Mouse (Mus musculus) layer of hippocampus, adult 9-10 months (tissue): ENCODE measurements around the gene Sltm.
"Not testable (repeated sequence)": the region's sequence is repeated elsewhere in the genome, so short reads cannot be mapped to it uniquely, and the experiment has no call there.

ENCODE experiments used
- DNase-seq: peaks from one replicate; pipeline ENCODE4 v3.0.0; 2022; ENCODE audit warnings: low spot score

The Sltm gene

DNA sequence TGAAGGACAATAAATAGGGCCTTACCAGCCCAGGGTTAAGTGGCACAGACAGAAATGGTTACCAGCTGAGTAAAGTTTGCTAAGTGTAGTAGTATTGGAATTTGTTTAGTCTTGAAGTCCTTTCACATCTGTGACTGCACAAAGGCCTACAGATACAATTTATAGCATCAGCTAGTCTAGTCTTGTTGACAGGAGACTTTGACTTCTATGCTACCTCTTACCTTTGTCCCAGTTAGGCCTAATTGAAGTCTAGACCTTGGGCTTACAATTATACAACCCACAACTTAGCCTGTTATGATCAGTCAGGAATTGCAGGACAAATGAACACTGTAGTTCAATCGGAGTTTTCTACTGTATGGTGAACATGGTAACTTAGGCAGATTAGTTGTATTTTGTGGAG is 9.0 kb downstream of the Sltm start:
- no peak for DNase-seq

GRCm38 (mm10) chr9:70552233-70552632 is 9.7 kb downstream of the Sltm start:
- not testable (repeated sequence) for DNase-seq

GRCm38 (mm10) chr9:70555431-70555830 is 12.9 kb downstream of the Sltm start:
- no peak for DNase-seq

DNA sequence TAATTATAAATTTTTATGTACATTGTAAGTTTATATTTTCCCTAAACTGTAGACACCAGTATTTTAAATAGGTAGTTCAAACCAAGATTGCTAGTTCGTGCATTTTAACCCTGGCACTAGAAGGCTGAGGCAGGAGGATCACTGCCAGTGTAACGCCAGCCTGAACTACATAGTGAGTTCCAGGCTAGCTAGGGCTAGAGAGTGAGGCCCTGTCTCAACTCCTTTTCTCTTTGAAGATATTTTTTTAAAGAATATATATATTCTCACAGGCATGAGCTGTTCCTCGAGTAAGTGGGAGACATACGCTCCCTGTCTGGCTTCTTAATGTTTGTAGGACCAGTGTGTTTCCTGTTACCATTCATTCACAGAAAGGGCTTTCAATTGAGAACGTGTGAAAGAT is 14.2 kb downstream of the Sltm start:
- DNase-seq: no peak

DNA sequence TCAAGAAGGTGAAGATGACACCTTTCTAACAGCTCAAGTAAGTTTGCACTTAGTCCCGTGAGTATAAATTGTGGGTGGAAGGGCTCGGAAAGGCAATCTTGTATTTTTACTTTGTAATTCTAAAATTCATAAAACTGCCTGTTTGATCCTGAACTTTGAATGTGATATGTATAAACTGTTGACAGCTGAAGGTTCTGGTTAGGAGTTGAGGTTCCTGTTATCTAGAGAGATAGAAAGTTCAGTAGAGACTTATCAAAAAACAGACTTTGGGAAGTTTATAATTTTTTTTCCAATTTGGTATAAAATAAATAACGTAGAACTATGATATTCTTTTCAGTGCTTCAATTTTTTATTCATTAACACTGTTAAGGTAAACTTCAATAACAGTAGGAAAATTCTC is 20.3 kb downstream of the Sltm start:
- DNase-seq: no peak

DNA sequence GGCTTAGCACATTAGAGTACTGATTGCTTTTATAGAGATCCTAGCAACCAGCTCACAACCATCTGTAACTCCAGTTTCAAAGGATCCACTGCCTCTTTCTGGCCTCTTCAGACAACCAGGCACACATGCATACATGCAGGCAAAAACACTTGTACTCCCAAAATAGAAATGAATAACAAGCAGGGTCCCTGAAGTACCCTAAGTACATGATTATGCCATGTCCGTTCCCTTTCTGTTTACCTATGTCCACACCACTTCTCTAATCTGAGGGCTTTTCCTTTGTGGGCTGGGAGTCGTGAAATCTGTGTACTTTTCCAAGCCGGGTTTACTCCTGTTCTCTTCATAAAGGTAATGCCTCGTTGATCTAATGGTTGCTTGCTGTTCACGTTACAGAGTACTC is 25.1 kb downstream of the Sltm start:
- no peak for DNase-seq

DNA sequence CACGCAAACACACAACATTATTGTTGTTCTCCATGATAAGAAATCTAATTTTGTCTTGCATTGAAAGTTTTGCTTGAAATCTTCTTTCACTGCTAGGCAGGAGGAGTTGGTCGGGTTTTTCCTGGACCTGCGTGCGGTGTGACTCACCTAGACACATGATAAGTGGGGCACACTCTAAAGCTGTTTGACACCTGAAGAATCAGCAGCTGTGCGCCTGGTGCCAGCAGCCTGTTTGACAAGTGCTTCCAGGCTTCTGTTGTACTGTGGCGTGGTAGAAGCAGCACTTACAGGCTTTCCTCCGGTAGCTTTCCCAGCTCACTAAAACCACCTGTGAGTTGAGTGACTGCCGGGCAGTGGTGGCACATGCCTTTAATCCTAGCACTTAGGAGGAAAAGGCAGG is 27.8 kb downstream of the Sltm start:
- no peak for DNase-seq

- no peak for DNase-seq
Observed at GRCm38 (mm10) chr9:70578123-70578522, 35.6 kb downstream of the Sltm start.

DNA sequence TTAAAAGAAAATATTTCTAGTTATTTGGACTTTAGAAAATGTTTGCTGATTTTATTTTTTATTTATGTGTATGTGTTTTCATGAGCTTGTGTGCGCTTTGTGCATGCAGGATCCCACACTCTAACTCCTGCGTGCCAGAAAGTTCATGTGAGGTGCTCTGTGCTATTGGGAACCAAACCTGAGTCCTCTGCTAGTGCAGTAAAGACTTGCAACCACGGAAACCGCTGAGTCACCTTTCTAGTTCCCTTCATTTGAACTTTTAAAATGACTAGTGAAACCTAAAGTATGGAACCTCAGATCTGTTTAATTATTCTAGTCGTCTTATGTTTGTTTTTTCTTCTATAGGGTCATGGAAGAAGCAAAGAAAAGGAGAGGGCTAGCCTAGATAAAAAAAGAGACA is 38.4 kb downstream of the Sltm start:
- DNase-seq: no peak

GRCm38 (mm10) chr9:70584641-70585040 is 42.1 kb downstream of the Sltm start:
- DNase-seq: no peak

DNA sequence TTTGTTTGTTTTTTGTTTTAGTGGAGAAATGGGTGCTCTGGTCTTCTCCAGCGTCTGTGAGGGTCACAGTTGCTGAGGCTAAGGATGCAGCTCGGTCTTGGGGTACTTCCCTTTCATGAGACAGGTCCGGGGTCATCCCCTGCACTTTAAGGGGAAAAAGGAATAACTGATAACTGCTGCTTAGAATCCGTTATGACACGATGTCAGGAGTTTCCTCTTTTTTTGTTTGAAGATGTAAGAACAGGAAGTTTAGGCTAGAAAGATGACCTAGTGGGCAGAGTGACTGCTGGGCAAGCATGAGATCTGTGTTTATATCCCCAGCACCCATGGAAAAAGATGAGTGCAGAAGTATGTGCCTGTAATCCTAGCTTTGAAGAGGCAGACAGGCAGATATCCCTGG is 42.6 kb downstream of the Sltm start:
- DNase-seq: no peak

- no peak for DNase-seq
Observed at GRCm38 (mm10) chr9:70587171-70587570, 44.6 kb downstream of the Sltm start.

- no peak for DNase-seq
Observed at GRCm38 (mm10) chr9:70590775-70591174, 48.2 kb downstream of the Sltm start.

GRCm38 (mm10) chr9:70591486-70591885 is 48.9 kb downstream of the Sltm start:
- DNase-seq: no peak

DNA sequence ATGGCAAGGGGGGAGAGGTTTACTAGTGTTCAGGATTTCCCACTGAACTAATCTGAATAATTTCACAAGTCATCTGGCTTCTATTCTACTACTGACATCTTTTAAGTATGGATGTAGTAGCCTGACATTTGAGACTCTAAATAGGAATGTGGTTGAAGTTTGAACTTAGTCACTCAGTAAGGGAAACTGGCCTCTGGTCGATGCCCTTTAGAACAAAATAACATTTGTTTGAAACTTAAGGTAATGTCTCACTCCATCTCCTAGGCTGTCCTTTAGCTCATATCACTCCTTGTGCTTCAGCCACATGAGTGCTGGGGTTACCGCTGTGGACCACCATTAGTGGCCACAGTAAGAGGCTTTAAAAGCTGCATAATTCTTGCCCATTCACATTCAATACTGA is 55.7 kb downstream of the Sltm start:
- DNase-seq: no peak

DNA sequence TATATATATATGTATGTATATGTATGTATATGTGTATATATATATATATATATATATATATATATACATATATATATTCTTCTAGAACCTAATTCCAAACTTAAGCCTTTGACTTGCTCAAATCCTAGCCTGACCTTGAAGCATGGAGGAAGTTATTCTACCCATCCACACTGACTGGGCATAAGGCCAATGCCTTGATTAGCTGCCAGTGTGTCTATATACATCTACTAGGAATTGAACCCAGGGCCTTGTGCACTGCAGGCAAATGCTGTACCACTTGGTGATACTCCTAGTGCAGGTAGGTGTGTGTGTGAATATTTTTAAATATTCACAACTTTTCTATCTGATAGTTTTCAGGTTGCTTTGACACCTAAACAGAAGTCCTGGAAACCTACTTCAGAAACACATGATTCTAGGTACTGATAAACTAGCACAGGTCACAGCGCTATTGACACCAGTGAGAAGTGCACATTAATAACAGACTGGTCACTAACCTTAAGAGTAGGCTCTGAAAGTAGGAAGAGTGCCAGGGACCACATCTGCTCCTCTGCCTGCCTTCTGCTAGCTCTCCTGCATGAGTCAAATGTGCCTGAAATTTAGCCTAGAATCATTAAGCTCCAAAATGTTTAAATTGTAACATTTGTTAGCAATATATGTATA is 59.8 kb downstream of the Sltm start:
- no peak for DNase-seq

GRCm38 (mm10) chr9:70611026-70611673 is 68.6 kb downstream of the Sltm start:
- DNase-seq: no peak

DNA sequence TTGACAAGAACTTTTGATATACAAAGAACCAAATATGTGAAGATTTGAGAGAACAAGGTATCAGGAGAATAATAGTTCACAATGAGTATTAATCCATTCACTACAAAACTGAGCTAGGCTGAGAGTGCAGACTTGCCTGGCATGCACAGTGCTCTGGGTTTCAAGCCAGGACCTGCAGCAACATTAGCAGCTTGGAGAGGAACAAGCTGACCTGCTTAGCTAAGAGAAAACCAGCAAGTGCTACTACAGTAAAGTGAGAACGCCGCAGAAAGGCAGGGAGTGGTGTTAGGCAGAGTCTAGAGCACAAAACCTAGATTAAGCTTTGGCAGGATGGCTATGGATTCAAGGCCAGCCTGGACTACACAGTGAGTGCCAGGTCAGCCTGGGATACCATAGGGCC is 87.2 kb downstream of the Sltm start:
- DNase-seq: no peak

DNA sequence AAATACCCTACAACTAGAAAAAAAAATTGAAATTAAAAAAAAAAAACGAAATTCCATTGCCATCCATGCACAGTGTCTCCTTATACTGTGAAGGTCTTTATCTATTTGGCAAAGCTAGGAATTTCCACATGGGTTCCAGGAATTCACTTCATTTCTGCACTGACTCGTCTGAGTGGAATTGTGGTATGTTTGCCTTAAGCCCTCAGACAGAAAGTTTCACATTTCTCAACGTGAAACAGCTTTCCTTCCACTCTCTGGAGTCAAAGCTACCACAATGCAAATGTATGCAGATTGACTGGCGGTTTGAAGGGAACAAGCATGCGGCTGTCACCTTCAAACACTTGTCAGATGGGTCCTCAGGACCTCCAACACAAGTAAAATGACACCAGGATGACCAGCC is 89.1 kb downstream of the Sltm start:
- no peak for DNase-seq

DNA sequence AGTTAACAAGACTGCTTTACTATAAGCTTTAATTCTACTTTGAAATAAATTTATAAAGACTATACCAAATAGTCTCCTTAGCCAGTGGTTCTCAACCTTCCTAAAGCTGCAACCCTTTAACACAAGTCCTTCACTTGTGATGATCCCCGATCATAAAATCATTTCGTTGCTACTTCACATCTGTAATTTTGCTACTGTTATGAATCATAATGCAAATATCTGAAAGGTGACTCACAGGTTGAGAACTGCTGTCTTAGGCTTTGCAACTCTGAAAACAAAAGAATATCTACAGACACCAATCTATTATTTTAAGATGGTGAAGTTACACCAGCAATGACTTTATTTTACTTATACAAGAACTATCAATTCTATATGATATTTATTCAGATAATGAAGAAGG is 94.2 kb downstream of the Sltm start:
- DNase-seq: no peak
